Mouse (Mus musculus) neural tube, embryonic 11.5 days (tissue): ENCODE data around the gene Lsamp. TPM values are rescaled to one million over a fixed set of nuclear protein-coding genes. Genes with fewer than 3 reads are reported as not detected.

Experiments
- ATAC-seq: fragments of 200-750 bp; cut with Nextera tagmentation; 2 replicates; pipeline ENCODE4 v1.8.0; 2017; ENCODE audit warnings: moderate number of reproducible peaks, mild to moderate bottlenecking, moderate TSS enrichment, moderate library complexity; ENCODE audit not compliant: insufficient read depth, low FRiP score, low TSS enrichment
- DNase-seq: peaks from one replicate; pipeline ENCODE4 v3.0.0-alpha.2; 2015; ENCODE audit warnings: low spot score
- H3K27ac ChIP-seq: fragments of 300-500 bp; sonication (generic); 2 replicates; pipeline ENCODE4 v1.5.1; 2014; ENCODE audit warnings: low read depth, mild to moderate bottlenecking, low read length
- H3K27me3 ChIP-seq: fragments of 300-500 bp; sonication (generic); 2 replicates; pipeline ENCODE4 v1.6.1; 2014; ENCODE audit warnings: mild to moderate bottlenecking, low read length, mixed read lengths; ENCODE audit not compliant: control insufficient read depth, insufficient read depth
- H3K36me3 ChIP-seq: fragments of 300-500 bp; sonication (generic); 2 replicates; pipeline ENCODE4 v1.6.1; 2014; ENCODE audit warnings: mild to moderate bottlenecking, low read length, moderate library complexity, mixed read lengths; ENCODE audit not compliant: control insufficient read depth, insufficient read depth
- H3K4me1 ChIP-seq: fragments of 300-500 bp; sonication (generic); 2 replicates; pipeline ENCODE4 v1.6.1; 2014; ENCODE audit warnings: low read length, mixed read lengths; ENCODE audit not compliant: control insufficient read depth, insufficient read depth
- H3K4me2 ChIP-seq: fragments of 300-500 bp; sonication (generic); 2 replicates; pipeline ENCODE4 v1.6.1; 2014; ENCODE audit warnings: low read depth, mild to moderate bottlenecking, moderate library complexity
- H3K4me3 ChIP-seq: fragments of 300-500 bp; sonication (generic); 2 replicates; pipeline ENCODE4 v1.5.1; 2014; ENCODE audit warnings: low read depth, low read length
- H3K9ac ChIP-seq: fragments of 300-500 bp; sonication (generic); 2 replicates; pipeline ENCODE4 v1.6.1; 2014; ENCODE audit warnings: mild to moderate bottlenecking, low read length
- H3K9me3 ChIP-seq: fragments of 300-500 bp; sonication (generic); 2 replicates; pipeline ENCODE4 v1.6.1; 2016; ENCODE audit warnings: low read length; ENCODE audit not compliant: control insufficient read depth
- WGBS: fragments of 180-500 bp; shearing (Covaris S2); extraction: QIAGEN DNeasy Blood & Tissue Kit; methylation state at CpG from one replicate; pipeline ENCODE4 v1.1.7; 2014; 5-methylcytosine and 5-hydroxymethylcytosine counted together
- polyA plus RNA-seq: library from polyadenylated mRNA; unstranded; fragments of >200 nt; fragmentation: Nextera tagmentation; extraction: Ambion mirVana; gene quantifications from 2 replicates; pipeline ENCODE4 v1.2.1, GENCODE M21; 2014

Lsamp gene
- polyA plus RNA-seq, 1 experiment from 2014 or later: 12.6 TPM

DNA sequence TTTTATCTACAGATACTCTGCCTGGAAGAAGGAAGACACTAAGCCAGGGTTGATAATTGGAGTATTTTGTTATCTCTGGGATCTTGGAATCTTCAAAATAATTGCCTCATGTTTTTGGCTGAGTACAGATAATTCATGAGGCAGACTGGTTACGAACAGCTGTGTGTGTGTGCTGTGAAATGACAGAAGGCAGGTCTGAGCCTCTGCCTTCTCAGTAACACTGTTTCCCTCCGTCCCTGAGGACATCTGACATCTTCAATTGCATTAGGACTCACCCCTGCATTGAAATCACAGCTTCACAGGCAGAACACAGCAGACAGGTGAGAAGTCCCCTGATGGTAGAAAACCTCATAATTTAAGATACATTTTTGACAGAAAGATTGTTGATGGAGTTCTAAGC lies 323.5 kb downstream of the Lsamp start:
- no peak overlapping the region for H3K9ac ChIP-seq

GRCm38 (mm10) chr16:40316199-40316598 lies 332.0 kb downstream of the Lsamp start:
- Histone ChIP-seq H3K4me1 (no peaks in the 10 kb centered on the region), H3K27ac (no peak overlapping the region), H3K36me3 (no peaks in the 10 kb centered on the region), H3K9ac (no peak overlapping the region), H3K9me3 (no peaks in the 10 kb centered on the region), H3K4me2 (no peak overlapping the region), H3K27me3 (no peaks in the 10 kb centered on the region), H3K4me3 (no peak overlapping the region)
- 88% methylated on average over 2 of the region's 2 CpGs for WGBS
- DNase-seq (no peak), ATAC-seq (no peak)

More for the DNA sequence above, 323.5 kb downstream of the Lsamp start:
- no peaks in the 10 kb centered on the region for H3K4me1 ChIP-seq
- H3K27me3 ChIP-seq: no peaks in the 10 kb centered on the region
- no peak overlapping the region for H3K27ac ChIP-seq
- ATAC-seq (no peak), DNase-seq (no peak)
- WGBS: 68% methylated on average over 2 of the region's 2 CpGs
- H3K4me3 ChIP-seq: no peak overlapping the region
- no peak overlapping the region for H3K4me2 ChIP-seq
- no peaks in the 10 kb centered on the region for H3K9me3 ChIP-seq
- no peaks in the 10 kb centered on the region for H3K36me3 ChIP-seq

DNA sequence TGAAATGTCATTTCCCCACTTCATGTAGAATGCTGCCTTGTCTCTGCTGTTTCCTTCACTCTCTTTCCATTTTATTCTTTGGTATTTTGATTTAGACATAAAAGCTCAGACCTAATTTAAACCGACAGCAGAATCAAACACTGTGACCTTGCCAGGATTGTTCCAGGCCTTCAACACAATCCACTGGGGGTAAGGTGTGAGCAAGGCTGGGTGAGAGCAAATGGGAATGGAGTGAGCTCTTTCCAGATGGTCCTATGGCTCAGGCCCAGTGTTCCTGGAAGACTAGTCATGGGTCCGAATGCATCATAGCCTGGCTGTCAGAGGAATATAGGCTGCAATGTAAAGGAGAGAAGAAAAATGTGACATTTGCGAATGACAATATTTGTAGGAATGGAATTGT lies 340.6 kb downstream of the Lsamp start:
- no peaks in the 10 kb centered on the region for H3K36me3 ChIP-seq
- H3K27ac ChIP-seq: no peak overlapping the region
- ATAC-seq (no peak), DNase-seq (no peak)
- 92% methylated on average over 3 of the region's 3 CpGs for WGBS
- no peaks in the 10 kb centered on the region for H3K27me3 ChIP-seq
- no peak overlapping the region for H3K4me3 ChIP-seq
- H3K9ac ChIP-seq: no peak overlapping the region
- no peak overlapping the region for H3K4me2 ChIP-seq
- H3K4me1 ChIP-seq: no peaks in the 10 kb centered on the region
- no peaks in the 10 kb centered on the region for H3K9me3 ChIP-seq

DNA sequence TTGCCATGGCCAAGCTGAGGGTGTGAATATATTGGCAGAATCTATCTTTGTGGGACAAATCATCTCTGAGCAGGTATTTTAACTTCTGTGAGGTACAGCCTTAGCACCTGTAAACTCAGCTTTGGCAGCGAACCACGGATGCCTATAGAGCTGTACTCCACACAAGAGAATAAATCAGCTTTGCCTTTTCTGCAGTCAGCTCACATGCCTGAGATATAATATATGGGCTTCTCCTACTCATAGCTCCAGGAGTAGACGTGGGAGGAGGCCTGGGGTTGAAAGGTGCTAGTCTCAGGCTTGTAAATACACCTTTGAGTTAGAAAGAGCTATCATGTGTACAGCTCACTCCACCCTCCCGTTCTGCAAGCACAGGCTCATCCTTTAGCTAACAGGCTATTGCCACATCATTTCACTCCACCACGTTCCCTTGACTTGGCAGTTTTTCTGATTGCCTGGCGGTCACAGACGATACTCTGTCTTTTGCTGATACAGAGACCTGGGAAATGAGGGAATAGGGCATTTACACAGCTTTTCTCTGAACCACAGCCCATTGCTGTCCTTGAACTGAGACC lies 344.2 kb downstream of the Lsamp start:
- ATAC-seq: no peak
- Histone ChIP-seq H3K36me3 (no peaks in the 10 kb centered on the region), H3K9me3 (no peaks in the 10 kb centered on the region), H3K27ac (no peak overlapping the region), H3K27me3 (no peaks in the 10 kb centered on the region), H3K4me2 (no peak overlapping the region), H3K9ac (no peak overlapping the region), H3K4me3 (no peak overlapping the region), H3K4me1 (no peaks in the 10 kb centered on the region)
- WGBS: 82% methylated on average over 7 of the region's 7 CpGs
- DNase-seq: no peak

GRCm38 (mm10) chr16:40369677-40370076 lies 385.5 kb downstream of the Lsamp start:
- Histone ChIP-seq H3K9ac (no peak overlapping the region), H3K36me3 (no peaks in the 10 kb centered on the region), H3K9me3 (no peaks in the 10 kb centered on the region), H3K27me3 (no peaks in the 10 kb centered on the region), H3K4me1 (no peaks in the 10 kb centered on the region), H3K4me3 (no peak overlapping the region), H3K4me2 (no peak overlapping the region), H3K27ac (no peak overlapping the region)
- WGBS: 91% methylated on average over 5 of the region's 5 CpGs
- ATAC-seq: no peak
- no peak for DNase-seq

DNA sequence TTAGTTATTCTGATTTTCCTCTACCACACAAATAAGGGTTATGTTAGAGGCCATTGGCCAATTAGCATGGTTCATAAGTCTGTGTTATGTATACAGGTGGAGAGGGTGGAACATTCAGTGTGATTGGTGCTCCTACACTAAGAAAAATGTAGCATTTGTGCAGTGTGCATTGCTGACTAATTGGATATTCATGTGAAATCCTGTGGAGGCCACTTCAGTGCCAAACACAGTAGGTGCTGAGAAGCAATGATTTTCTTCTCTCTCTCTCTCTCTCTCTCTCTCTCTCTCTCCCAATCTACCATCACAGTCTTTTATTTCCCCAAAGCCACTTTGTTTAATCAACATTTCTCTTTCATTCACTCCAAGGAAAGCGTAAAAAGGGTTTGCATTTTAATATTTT lies 387.1 kb downstream of the Lsamp start:
- no peak overlapping the region for H3K9ac ChIP-seq
- no peak overlapping the region for H3K4me3 ChIP-seq
- WGBS: 90% methylated on average over 1 of the region's 1 CpGs
- H3K36me3 ChIP-seq: no peaks in the 10 kb centered on the region
- no peak overlapping the region for H3K4me2 ChIP-seq
- DNase-seq (no peak), ATAC-seq (no peak)
- no peak overlapping the region for H3K27ac ChIP-seq
- H3K4me1 ChIP-seq: no peaks in the 10 kb centered on the region
- no peaks in the 10 kb centered on the region for H3K27me3 ChIP-seq
- H3K9me3 ChIP-seq: no peaks in the 10 kb centered on the region

- Histone ChIP-seq H3K9me3 (no peaks in the 10 kb centered on the region), H3K27ac (no peak overlapping the region), H3K27me3 (no peaks in the 10 kb centered on the region), H3K36me3 (no peaks in the 10 kb centered on the region), H3K4me3 (no peak overlapping the region), H3K9ac (no peak overlapping the region), H3K4me2 (no peak overlapping the region), H3K4me1 (no peaks in the 10 kb centered on the region)
- WGBS: 89% methylated on average over 4 of the region's 4 CpGs
- no peak for DNase-seq
- ATAC-seq: no peak
These were observed 391.2 kb downstream of the Lsamp start for GRCm38 (mm10) chr16:40375314-40375713.

DNA sequence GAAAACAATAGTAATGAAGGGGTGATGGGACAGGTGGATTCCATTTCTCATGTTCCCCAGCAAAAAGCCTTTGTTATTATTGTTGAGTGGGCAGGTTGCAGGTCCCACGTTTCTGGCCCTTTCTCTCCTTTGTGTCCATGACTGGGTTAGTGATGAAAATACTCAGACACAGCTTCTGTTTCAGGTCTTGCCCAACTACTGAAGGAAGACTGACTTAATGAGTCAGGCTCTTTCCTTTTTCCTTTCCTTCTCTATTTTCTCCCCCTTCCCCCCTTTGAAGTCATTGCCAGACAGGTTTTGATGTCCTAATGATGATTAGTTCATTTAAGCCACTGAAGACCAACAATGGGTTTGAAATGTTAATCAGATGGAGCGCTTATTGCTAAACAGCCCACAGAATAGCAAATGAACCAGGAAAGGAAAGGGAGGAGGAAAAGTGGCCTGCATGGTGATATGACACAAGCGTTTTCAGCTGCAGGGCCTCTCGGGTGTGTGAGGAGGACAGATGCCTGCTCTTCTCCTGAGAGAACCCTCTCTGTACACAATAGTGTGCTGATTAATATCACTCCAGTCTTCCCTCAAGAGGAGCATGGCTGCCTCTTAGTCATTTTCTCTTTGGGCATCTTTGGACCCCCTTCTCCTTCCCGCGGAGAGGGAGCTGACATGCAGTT lies 393.1 kb downstream of the Lsamp start:
- WGBS: 57% methylated on average over 6 of the region's 6 CpGs
- ATAC-seq: no peak

DNA sequence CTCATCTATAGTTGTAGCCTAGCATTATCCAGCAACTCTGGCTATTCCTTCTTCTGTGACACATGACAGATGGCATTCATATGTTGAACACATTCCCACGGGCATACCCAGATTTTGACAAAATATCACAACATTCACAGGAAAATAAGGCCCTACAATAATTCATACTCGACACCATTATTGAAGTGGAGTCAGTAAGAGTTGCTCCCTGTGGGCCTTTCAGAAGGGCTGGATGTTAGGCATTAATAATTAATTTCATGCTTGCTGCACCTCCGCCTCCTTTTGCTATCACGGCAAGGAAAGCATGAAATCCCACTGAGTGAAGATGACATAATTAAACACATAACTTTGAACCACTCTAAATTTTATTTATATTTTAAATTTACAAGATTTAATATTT lies 407.9 kb downstream of the Lsamp start:
- Histone ChIP-seq H3K4me1 (no peaks in the 10 kb centered on the region), H3K4me3 (no peak overlapping the region), H3K27me3 (no peaks in the 10 kb centered on the region), H3K4me2 (no peak overlapping the region), H3K27ac (no peak overlapping the region), H3K9ac (no peak overlapping the region), H3K9me3 (no peaks in the 10 kb centered on the region), H3K36me3 (no peaks in the 10 kb centered on the region)
- 49% methylated on average over 4 of the region's 4 CpGs for WGBS
- DNase-seq: peak; percentile 20
- ATAC-seq: peak; percentile 41; the same call in 1 of the 2 replicates

More for the DNA sequence above, 393.1 kb downstream of the Lsamp start:
- no peaks in the 10 kb centered on the region for H3K36me3 ChIP-seq
- no peak overlapping the region for H3K4me2 ChIP-seq
- no peaks in the 10 kb centered on the region for H3K9me3 ChIP-seq
- no peaks in the 10 kb centered on the region for H3K4me1 ChIP-seq
- no peak overlapping the region for H3K27ac ChIP-seq
- DNase-seq: no peak
- H3K27me3 ChIP-seq: no peaks in the 10 kb centered on the region
- no peak overlapping the region for H3K4me3 ChIP-seq
- no peak overlapping the region for H3K9ac ChIP-seq
